Mouse (Mus musculus) kidney, embryonic 15.5 days (tissue): ENCODE measurements around the gene Ppp1r3f. TPM values are rescaled to one million over a fixed set of nuclear protein-coding genes. Genes with fewer than 3 reads are reported as not detected.
A peak's percentile ranks its signal among the peaks of the same experiment; 100 is the strongest.

ENCODE experiments used
- ATAC-seq: fragments of 200-750 bp; cut with Nextera tagmentation; replicated peaks from 2 replicates; pipeline ENCODE4 v1.8.0; 2017; ENCODE audit warnings: moderate TSS enrichment; ENCODE audit not compliant: low FRiP score
- H3K27ac ChIP-seq: fragments of 300-500 bp; sonication (generic); 2 replicates; pipeline ENCODE4 v1.5.1; 2015; ENCODE audit warnings: mild to moderate bottlenecking, inconsistent platforms
- H3K27me3 ChIP-seq: fragments of 300-500 bp; sonication (generic); 2 replicates; pipeline ENCODE4 v1.6.1; 2015; ENCODE audit warnings: inconsistent platforms
- H3K36me3 ChIP-seq: fragments of 300-500 bp; sonication (generic); 2 replicates; pipeline ENCODE4 v1.6.1; 2015; ENCODE audit warnings: inconsistent platforms
- H3K4me1 ChIP-seq: fragments of 300-500 bp; sonication (generic); 2 replicates; pipeline ENCODE4 v1.6.1; 2015; ENCODE audit warnings: inconsistent platforms
- H3K4me2 ChIP-seq: fragments of 300-500 bp; sonication (generic); 2 replicates; pipeline ENCODE4 v1.6.1; 2015; ENCODE audit warnings: moderate library complexity, mild to moderate bottlenecking, inconsistent platforms
- H3K4me3 ChIP-seq: fragments of 300-500 bp; sonication (generic); replicated peaks from 2 replicates; pipeline ENCODE4 v1.5.1; 2015; ENCODE audit warnings: mild to moderate bottlenecking, inconsistent platforms
- H3K9ac ChIP-seq: fragments of 300-500 bp; sonication (generic); 2 replicates; pipeline ENCODE4 v1.6.1; 2015; ENCODE audit warnings: mild to moderate bottlenecking, inconsistent platforms
- H3K9me3 ChIP-seq: fragments of 300-500 bp; sonication (generic); replicated peaks from 2 replicates; pipeline ENCODE4 v1.6.1; 2016; ENCODE audit warnings: inconsistent platforms
- WGBS: fragments of 180-500 bp; shearing (Covaris S2); methylation state at CpG from one replicate; pipeline ENCODE4 v1.1.7; 2015; ENCODE audit warnings: mixed read lengths; 5-methylcytosine and 5-hydroxymethylcytosine counted together
- polyA plus RNA-seq: library from polyadenylated mRNA; unstranded; fragments of >200 nt; fragmentation: Nextera tagmentation; extraction: Ambion mirVana; gene quantifications from 2 replicates; pipeline ENCODE4 v1.2.1, GENCODE M21; 2015

Gene Ppp1r3f
- 2.0 TPM in 2 replicates for polyA plus RNA-seq

GRCm38 (mm10) chrX:7574087-7574884, at the start of gene Ppp1r3f:
Gene Ppp1r3f, minus strand, starts transcription at chrX:7574283.
- H3K9me3 ChIP-seq, result no peaks in the 10 kb centered on the region
- peak within 1 kb of the TSS; percentile 64 for H3K4me3 ChIP-seq
- H3K36me3 ChIP-seq, result no peaks in the 10 kb centered on the region
- peak within 1 kb of the TSS; percentile 83 for H3K27ac ChIP-seq
- H3K9ac ChIP-seq, result peak within 1 kb of the TSS; percentile 67
- ATAC-seq, result peak; percentile 98
- peaks cover 12% of the 10 kb centered on the region; the same call in 1 of the 2 replicates for H3K4me1 ChIP-seq
- H3K27me3 ChIP-seq, result no peaks in the 10 kb centered on the region
- peak within 1 kb of the TSS; percentile 73 for H3K4me2 ChIP-seq
- 22% methylated on average over 64 of the region's 65 CpGs for WGBS

- no peak overlapping the region for H3K27ac ChIP-seq
- H3K27me3 ChIP-seq, result no peaks in the 10 kb centered on the region
- no peaks in the 10 kb centered on the region for H3K36me3 ChIP-seq
- H3K9ac ChIP-seq, result no peak overlapping the region
- 78% methylated on average over 12 of the region's 12 CpGs for WGBS
- no peak overlapping the region for H3K4me3 ChIP-seq
- no peak for ATAC-seq
- H3K4me2 ChIP-seq, result no peak overlapping the region
- no peaks in the 10 kb centered on the region for H3K9me3 ChIP-seq
- no peaks in the 10 kb centered on the region for H3K4me1 ChIP-seq
Observed at GRCm38 (mm10) chrX:7617889-7618551, 43.9 kb upstream of the Ppp1r3f start.

GRCm38 (mm10) chrX:7610536-7611258, 36.6 kb upstream of the Ppp1r3f start:
- Histone ChIP-seq H3K4me3 (peak overlapping the region; percentile 44), H3K27me3 (no peaks in the 10 kb centered on the region; the same call in 1 of the 2 replicates), H3K27ac (no peak overlapping the region), H3K4me1 (no peaks in the 10 kb centered on the region), H3K36me3 (no peaks in the 10 kb centered on the region), H3K9me3 (no peaks in the 10 kb centered on the region), H3K4me2 (peak overlapping the region; percentile 84), H3K9ac (no peak overlapping the region)
- WGBS, result 21% methylated on average over 26 of the region's 26 CpGs
- no peak for ATAC-seq

- WGBS, result 15% methylated on average over 21 of the region's 21 CpGs
- Histone ChIP-seq H3K4me1 (no peaks in the 10 kb centered on the region), H3K4me2 (peak overlapping the region; percentile 84), H3K4me3 (peak overlapping the region; percentile 44), H3K9me3 (no peaks in the 10 kb centered on the region), H3K9ac (no peak overlapping the region), H3K36me3 (no peaks in the 10 kb centered on the region), H3K27me3 (no peaks in the 10 kb centered on the region; the same call in 1 of the 2 replicates), H3K27ac (no peak overlapping the region)
- ATAC-seq, result no peak
Observed at GRCm38 (mm10) chrX:7610035-7610434, 36.0 kb upstream of the Ppp1r3f start.

- no peak within 1 kb of the TSS for H3K27ac ChIP-seq
- 70% methylated on average over 6 of the region's 6 CpGs for WGBS
- no peak within 1 kb of the TSS for H3K9ac ChIP-seq
- H3K4me3 ChIP-seq, result no peak within 1 kb of the TSS
- H3K36me3 ChIP-seq, result 0 out of 2 replicates have a peak, but pooled peaks cover 9% of the 10 kb centered on the region
- H3K9me3 ChIP-seq, result no peaks in the 10 kb centered on the region
- H3K27me3 ChIP-seq, result no peaks in the 10 kb centered on the region; the same call in 1 of the 2 replicates
- 0 out of 2 replicates have a peak, but pooled peaks cover 6% of the 10 kb centered on the region for H3K4me1 ChIP-seq
- no peak within 1 kb of the TSS for H3K4me2 ChIP-seq
- no peak for ATAC-seq
Observed at GRCm38 (mm10) chrX:7606783-7607182, 32.7 kb upstream of the Ppp1r3f start, which contains the start of gene Cacna1f. Gene Cacna1f, plus strand, starts transcription at chrX:7607083.

- Histone ChIP-seq H3K27me3 (no peaks in the 10 kb centered on the region; the same call in 1 of the 2 replicates), H3K9me3 (no peaks in the 10 kb centered on the region), H3K36me3 (0 out of 2 replicates have a peak, but pooled peaks cover 9% of the 10 kb centered on the region), H3K4me2 (peak overlapping the region; percentile 58; the same call in 1 of the 2 replicates), H3K4me1 (0 out of 2 replicates have a peak, but pooled peaks cover 6% of the 10 kb centered on the region), H3K27ac (no peak overlapping the region), H3K9ac (no peak overlapping the region), H3K4me3 (peak overlapping the region; percentile 52)
- ATAC-seq, result peak; percentile 28; the same call in 1 of the 2 replicates
- 46% methylated on average over 8 of the region's 8 CpGs for WGBS
Observed at GRCm38 (mm10) chrX:7605575-7605941, 31.5 kb upstream of the Ppp1r3f start.

- peak within 1 kb of the TSS; percentile 51; the same call in 1 of the 2 replicates for H3K27ac ChIP-seq
- H3K36me3 ChIP-seq, result 0 out of 2 replicates have a peak, but pooled peaks cover 9% of the 10 kb centered on the region
- H3K4me1 ChIP-seq, result 0 out of 2 replicates have a peak, but pooled peaks cover 6% of the 10 kb centered on the region
- no peaks in the 10 kb centered on the region for H3K9me3 ChIP-seq
- H3K9ac ChIP-seq, result peak within 1 kb of the TSS; percentile 42
- H3K27me3 ChIP-seq, result no peaks in the 10 kb centered on the region; the same call in 1 of the 2 replicates
- H3K4me2 ChIP-seq, result peak within 1 kb of the TSS; percentile 58
- peak within 1 kb of the TSS; percentile 52 for H3K4me3 ChIP-seq
- 20% methylated on average over 28 of the region's 28 CpGs for WGBS
- ATAC-seq, result peak; percentile 95
Observed at GRCm38 (mm10) chrX:7604879-7605574, 30.9 kb upstream of the Ppp1r3f start, which contains the start of gene Ccdc22. Gene Ccdc22, minus strand, starts transcription at chrX:7605517.

- H3K9ac ChIP-seq, result no peak overlapping the region
- WGBS, result 91% methylated on average over 7 of the region's 7 CpGs
- ATAC-seq, result no peak
- 0 out of 2 replicates have a peak, but pooled peaks cover 6% of the 10 kb centered on the region for H3K4me1 ChIP-seq
- H3K4me3 ChIP-seq, result peak overlapping the region; percentile 52; the same call in 1 of the 2 replicates
- H3K27me3 ChIP-seq, result no peaks in the 10 kb centered on the region; the same call in 1 of the 2 replicates
- no peak overlapping the region for H3K27ac ChIP-seq
- no peaks in the 10 kb centered on the region for H3K9me3 ChIP-seq
- H3K36me3 ChIP-seq, result peaks cover 18% of the 10 kb centered on the region; the same call in 1 of the 2 replicates
- H3K4me2 ChIP-seq, result peak overlapping the region; percentile 58
Observed at GRCm38 (mm10) chrX:7604004-7604403, 29.9 kb upstream of the Ppp1r3f start.

- no peak overlapping the region for H3K4me2 ChIP-seq
- WGBS, result 89% methylated on average over 9 of the region's 9 CpGs
- H3K27ac ChIP-seq, result no peak overlapping the region
- no peak for ATAC-seq
- no peak overlapping the region for H3K4me3 ChIP-seq
- H3K36me3 ChIP-seq, result peaks cover 50% of the 10 kb centered on the region
- H3K27me3 ChIP-seq, result no peaks in the 10 kb centered on the region
- no peak overlapping the region for H3K9ac ChIP-seq
- no peaks in the 10 kb centered on the region for H3K4me1 ChIP-seq
- H3K9me3 ChIP-seq, result no peaks in the 10 kb centered on the region
Observed at GRCm38 (mm10) chrX:7595371-7595770, 21.3 kb upstream of the Ppp1r3f start.

- H3K9ac ChIP-seq, result no peak overlapping the region
- no peaks in the 10 kb centered on the region for H3K36me3 ChIP-seq
- H3K4me1 ChIP-seq, result no peaks in the 10 kb centered on the region
- H3K9me3 ChIP-seq, result no peaks in the 10 kb centered on the region
- H3K27ac ChIP-seq, result no peak overlapping the region
- no peak overlapping the region for H3K4me3 ChIP-seq
- no peak overlapping the region for H3K4me2 ChIP-seq
- H3K27me3 ChIP-seq, result no peaks in the 10 kb centered on the region
- 75% methylated on average over 5 of the region's 5 CpGs for WGBS
- ATAC-seq, result no peak
Observed at GRCm38 (mm10) chrX:7586356-7586755, 12.3 kb upstream of the Ppp1r3f start.

GRCm38 (mm10) chrX:7583881-7584280, 9.8 kb upstream of the Ppp1r3f start:
- no peak for ATAC-seq
- no peaks in the 10 kb centered on the region for H3K9me3 ChIP-seq

More at GRCm38 (mm10) chrX:7583881-7584280, 9.8 kb upstream of the Ppp1r3f start:
- no peak overlapping the region for H3K9ac ChIP-seq
- no peaks in the 10 kb centered on the region for H3K36me3 ChIP-seq
- no peaks in the 10 kb centered on the region for H3K4me1 ChIP-seq
- 93% methylated on average over 11 of the region's 11 CpGs for WGBS
- H3K27ac ChIP-seq, result no peak overlapping the region
- H3K27me3 ChIP-seq, result no peaks in the 10 kb centered on the region
- H3K4me3 ChIP-seq, result no peak overlapping the region
- H3K4me2 ChIP-seq, result no peak overlapping the region
